Mouse (Mus musculus) hindbrain, embryonic 14.5 days (tissue): ENCODE data around the gene Tmem159. TPM values are rescaled to one million over a fixed set of nuclear protein-coding genes. Genes with fewer than 3 reads are reported as not detected.

Experiments
- ATAC-seq: fragments of 200-750 bp; cut with Nextera tagmentation; 2 replicates; pipeline ENCODE4 v1.8.0; 2017; ENCODE audit warnings: moderate number of reproducible peaks, mild to moderate bottlenecking, moderate TSS enrichment, moderate library complexity; ENCODE audit not compliant: low FRiP score
- DNase-seq: peaks from one replicate; pipeline ENCODE4 v3.0.0-alpha.2; 2015; ENCODE audit warnings: low spot score
- H3K27ac ChIP-seq: fragments of 300-500 bp; sonication (generic); 2 replicates; pipeline ENCODE4 v1.5.1; 2014; ENCODE audit warnings: mild to moderate bottlenecking, moderate library complexity
- H3K27me3 ChIP-seq: fragments of 300-500 bp; sonication (generic); 2 replicates; pipeline ENCODE4 v1.6.1; 2014; ENCODE audit warnings: mild to moderate bottlenecking, low read length, mixed read lengths; ENCODE audit not compliant: control insufficient read depth, insufficient read depth
- H3K36me3 ChIP-seq: fragments of 300-500 bp; sonication (generic); replicated peaks from 2 replicates; pipeline ENCODE4 v1.6.1; 2014; ENCODE audit not compliant: control insufficient read depth, insufficient read depth
- H3K4me1 ChIP-seq: fragments of 300-500 bp; sonication (generic); replicated peaks from 2 replicates; pipeline ENCODE4 v1.6.1; 2014; ENCODE audit warnings: antibody characterized with exemption, low read length, mixed read lengths; ENCODE audit not compliant: control insufficient read depth, insufficient read depth
- H3K4me2 ChIP-seq: fragments of 300-500 bp; sonication (generic); replicated peaks from 2 replicates; pipeline ENCODE4 v1.6.1; 2014; ENCODE audit warnings: mild to moderate bottlenecking, moderate library complexity
- H3K4me3 ChIP-seq: fragments of 300-500 bp; sonication (generic); replicated peaks from 2 replicates; pipeline ENCODE4 v1.5.1; 2014; ENCODE audit warnings: mild to moderate bottlenecking, low read length
- H3K9ac ChIP-seq: fragments of 300-500 bp; sonication (generic); 2 replicates; pipeline ENCODE4 v1.6.1; 2014
- H3K9me3 ChIP-seq: fragments of 300-500 bp; sonication (generic); 2 replicates; pipeline ENCODE4 v1.6.1; 2016; ENCODE audit warnings: low read length; ENCODE audit not compliant: control insufficient read depth
- WGBS: fragments of 180-500 bp; shearing (Covaris S2); extraction: QIAGEN DNeasy Blood & Tissue Kit; methylation state at CpG from one replicate; pipeline ENCODE4 v1.1.7; 2014; 5-methylcytosine and 5-hydroxymethylcytosine counted together
- polyA plus RNA-seq: library from polyadenylated mRNA; unstranded; fragments of >200 nt; fragmentation: Nextera tagmentation; extraction: Ambion mirVana; gene quantifications from 2 replicates; pipeline ENCODE4 v1.2.1, GENCODE M21; 2014

Tmem159 gene
- polyA plus RNA-seq, 1 experiment from 2014 or later: 12.0 TPM

GRCm38 (mm10) chr7:120123776-120124175 lies 21.6 kb downstream of the Tmem159 start:
- Histone ChIP-seq H3K4me2 (no peak overlapping the region), H3K4me3 (no peak overlapping the region), H3K9me3 (no peaks in the 10 kb centered on the region), H3K27me3 (no peaks in the 10 kb centered on the region), H3K9ac (no peak overlapping the region), H3K36me3 (no peaks in the 10 kb centered on the region), H3K4me1 (no peaks in the 10 kb centered on the region), H3K27ac (no peak overlapping the region)
- DNase-seq (no peak), ATAC-seq (no peak)
- WGBS: 92% methylated on average over 4 of the region's 4 CpGs

GRCm38 (mm10) chr7:120124844-120125243 lies 22.7 kb downstream of the Tmem159 start:
- no peaks in the 10 kb centered on the region for H3K4me1 ChIP-seq
- peak; percentile 85 for DNase-seq
- H3K9ac ChIP-seq: no peak overlapping the region
- no peak overlapping the region for H3K4me3 ChIP-seq
- no peaks in the 10 kb centered on the region for H3K36me3 ChIP-seq
- WGBS: 2% methylated on average over 3 of the region's 3 CpGs
- no peaks in the 10 kb centered on the region for H3K27me3 ChIP-seq
- no peaks in the 10 kb centered on the region for H3K9me3 ChIP-seq
- no peak overlapping the region for H3K27ac ChIP-seq
- no peak overlapping the region for H3K4me2 ChIP-seq
- peak; percentile 90 for ATAC-seq

- H3K9me3 ChIP-seq: no peaks in the 10 kb centered on the region
- ATAC-seq (no peak), DNase-seq (no peak)
- no peaks in the 10 kb centered on the region for H3K36me3 ChIP-seq
- H3K27me3 ChIP-seq: no peaks in the 10 kb centered on the region
- no peaks in the 10 kb centered on the region for H3K4me1 ChIP-seq
- H3K27ac ChIP-seq: no peak overlapping the region
- WGBS: 32% methylated on average over 5 of the region's 5 CpGs
- no peak overlapping the region for H3K4me3 ChIP-seq
- H3K9ac ChIP-seq: no peak overlapping the region
- no peak overlapping the region for H3K4me2 ChIP-seq
Observed at GRCm38 (mm10) chr7:120126976-120127685, 25.0 kb downstream of the Tmem159 start.

- no peak overlapping the region for H3K27ac ChIP-seq
- no peaks in the 10 kb centered on the region for H3K4me1 ChIP-seq
- no peak overlapping the region for H3K4me2 ChIP-seq
- DNase-seq (no peak), ATAC-seq (no peak)
- WGBS: 56% methylated on average over 4 of the region's 4 CpGs
- H3K4me3 ChIP-seq: no peak overlapping the region
- no peak overlapping the region for H3K9ac ChIP-seq
- H3K36me3 ChIP-seq: no peaks in the 10 kb centered on the region
- no peaks in the 10 kb centered on the region for H3K27me3 ChIP-seq
- H3K9me3 ChIP-seq: no peaks in the 10 kb centered on the region
Observed at GRCm38 (mm10) chr7:120127686-120128059, 25.5 kb downstream of the Tmem159 start.

- H3K9me3 ChIP-seq: no peaks in the 10 kb centered on the region
- H3K36me3 ChIP-seq: no peaks in the 10 kb centered on the region
- no peak overlapping the region for H3K27ac ChIP-seq
- no peak for ATAC-seq
- H3K4me1 ChIP-seq: no peaks in the 10 kb centered on the region
- H3K4me3 ChIP-seq: no peak overlapping the region
- DNase-seq: no peak
- H3K9ac ChIP-seq: no peak overlapping the region
- 58% methylated on average over 4 of the region's 4 CpGs for WGBS
- no peak overlapping the region for H3K4me2 ChIP-seq
- no peaks in the 10 kb centered on the region for H3K27me3 ChIP-seq
Observed at GRCm38 (mm10) chr7:120128951-120129350, 26.8 kb downstream of the Tmem159 start.

GRCm38 (mm10) chr7:120142743-120143142 lies 40.6 kb downstream of the Tmem159 start:
- no peak overlapping the region for H3K4me2 ChIP-seq
- H3K36me3 ChIP-seq: no peaks in the 10 kb centered on the region
- H3K27ac ChIP-seq: no peak overlapping the region
- H3K27me3 ChIP-seq: no peaks in the 10 kb centered on the region
- no peak overlapping the region for H3K4me3 ChIP-seq
- H3K9me3 ChIP-seq: no peaks in the 10 kb centered on the region
- ATAC-seq: no peak
- H3K4me1 ChIP-seq: no peaks in the 10 kb centered on the region
- 83% methylated on average over 1 of the region's 1 CpGs for WGBS
- DNase-seq: no peak
- no peak overlapping the region for H3K9ac ChIP-seq

- Histone ChIP-seq H3K4me1 (no peaks in the 10 kb centered on the region), H3K9ac (no peak within 1 kb of the TSS), H3K4me3 (no peak within 1 kb of the TSS), H3K4me2 (no peak within 1 kb of the TSS), H3K9me3 (no peaks in the 10 kb centered on the region), H3K27me3 (no peaks in the 10 kb centered on the region), H3K36me3 (no peaks in the 10 kb centered on the region), H3K27ac (no peak within 1 kb of the TSS)
- no peak for ATAC-seq
- DNase-seq: no peak
- WGBS: 85% methylated on average over 9 of the region's 9 CpGs
Observed at GRCm38 (mm10) chr7:120145191-120145590, 43.0 kb downstream of the Tmem159 start, which contains the start of gene Zp2. Gene Zp2, minus strand, starts transcription at chr7:120145291.

- H3K9ac ChIP-seq: no peak overlapping the region
- H3K27me3 ChIP-seq: no peaks in the 10 kb centered on the region
- no peak for DNase-seq
- no peak overlapping the region for H3K4me2 ChIP-seq
- H3K27ac ChIP-seq: no peak overlapping the region
- no peak overlapping the region for H3K4me3 ChIP-seq
- H3K36me3 ChIP-seq: no peaks in the 10 kb centered on the region
- H3K9me3 ChIP-seq: no peaks in the 10 kb centered on the region
- H3K4me1 ChIP-seq: no peaks in the 10 kb centered on the region
- WGBS: 7% methylated on average over 3 of the region's 3 CpGs
- ATAC-seq: no peak
Observed at GRCm38 (mm10) chr7:120150257-120150656, 48.1 kb downstream of the Tmem159 start.

GRCm38 (mm10) chr7:120150898-120151297 lies 48.7 kb downstream of the Tmem159 start:
- WGBS: 76% methylated on average over 2 of the region's 2 CpGs
- H3K4me3 ChIP-seq: no peak overlapping the region
- H3K4me1 ChIP-seq: no peaks in the 10 kb centered on the region
- DNase-seq (no peak), ATAC-seq (no peak)
- no peaks in the 10 kb centered on the region for H3K36me3 ChIP-seq
- H3K9me3 ChIP-seq: no peaks in the 10 kb centered on the region
- no peaks in the 10 kb centered on the region for H3K27me3 ChIP-seq
- no peak overlapping the region for H3K27ac ChIP-seq
- H3K9ac ChIP-seq: no peak overlapping the region
- no peak overlapping the region for H3K4me2 ChIP-seq
